Mouse (Mus musculus): ENCODE data around the gene Dscaml1. TPM values are rescaled to one million over a fixed set of nuclear protein-coding genes. Genes with fewer than 3 reads are reported as not detected.

Gene Dscaml1
- total RNA-seq, 2 experiments from 2014 or later = not detected

DNA sequence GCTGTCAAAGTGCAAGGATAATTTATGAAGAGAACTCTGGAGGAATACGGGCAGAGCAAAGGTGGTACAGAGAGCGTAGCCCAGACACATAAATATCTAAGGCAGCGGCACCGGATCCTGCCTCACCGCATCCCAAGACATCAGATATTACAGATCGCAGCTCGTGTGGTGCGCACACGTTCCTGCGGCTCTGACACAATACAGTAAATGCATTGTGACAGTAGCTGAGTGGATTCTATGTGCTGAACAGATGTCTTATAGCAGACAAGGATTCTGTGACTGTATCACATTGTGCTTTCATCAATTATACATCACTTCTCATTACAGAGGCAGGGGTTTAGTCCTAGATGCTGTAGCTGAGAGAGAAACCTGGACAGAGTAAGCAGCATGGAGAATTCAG, 191.5 kb downstream of the Dscaml1 start:
- ATAC-seq (replicated peaks; ENCODE audit: poor library complexity) = no peak

DNA sequence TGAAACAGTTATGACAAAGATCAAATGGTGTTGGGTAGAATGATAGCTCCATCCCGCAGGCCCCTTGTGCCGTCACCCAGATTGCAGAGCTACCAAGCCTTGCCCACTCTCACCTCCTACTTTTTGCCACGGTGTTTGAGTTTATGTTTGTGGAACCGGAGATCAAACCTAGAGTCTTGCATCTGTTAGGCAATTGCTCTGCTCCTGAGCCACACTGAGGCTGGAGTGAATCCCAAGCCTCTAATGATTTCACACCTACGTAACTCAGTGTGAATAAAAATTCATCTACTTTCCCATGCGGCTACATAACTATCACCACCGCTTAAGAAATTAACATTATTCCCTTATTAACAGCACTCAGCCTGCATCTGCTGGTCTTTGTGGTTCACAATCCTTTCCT, 192.0 kb downstream of the Dscaml1 start:
- no peak for ATAC-seq (replicated peaks; ENCODE audit: poor library complexity)

DNA sequence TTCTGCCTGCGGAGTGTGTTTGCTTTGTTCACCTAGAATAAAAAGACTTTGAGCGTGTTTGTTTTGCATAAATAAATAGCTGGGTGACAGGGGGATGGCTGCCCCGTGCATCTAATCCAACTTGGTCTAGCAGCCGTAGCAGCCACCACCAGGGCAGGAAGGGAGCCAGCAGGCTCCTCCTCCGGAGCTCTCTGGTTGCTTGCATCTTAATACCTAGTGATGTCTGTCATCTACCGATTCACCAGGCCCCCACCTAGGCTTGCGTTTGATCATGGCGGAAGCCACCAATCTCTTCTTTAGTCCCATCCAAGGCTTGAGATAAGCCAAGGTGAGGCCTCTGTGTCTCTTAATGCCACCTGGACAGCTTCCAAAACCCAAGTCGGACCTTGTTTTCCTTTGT, 193.6 kb downstream of the Dscaml1 start:
- ATAC-seq (replicated peaks; ENCODE audit: poor library complexity) = no peak

DNA sequence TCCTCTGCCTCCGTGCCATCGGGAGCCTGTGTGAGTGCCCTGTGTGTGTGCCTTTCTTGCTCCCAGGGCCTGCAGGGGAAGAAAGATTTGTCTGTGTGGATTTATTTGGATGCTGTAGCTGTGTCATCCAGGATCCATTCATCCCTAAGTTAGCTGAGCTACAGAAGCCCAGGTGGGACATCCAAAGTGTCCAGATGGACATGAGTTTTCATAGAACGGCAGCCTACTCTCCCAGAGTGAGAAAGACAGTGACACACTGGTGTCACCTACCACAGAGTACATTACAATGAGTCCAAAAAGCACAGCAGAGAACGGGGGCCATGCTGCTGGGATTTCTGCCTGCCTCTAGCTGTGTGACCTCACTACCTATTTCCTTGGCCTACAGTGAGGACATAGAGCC, 194.5 kb downstream of the Dscaml1 start:
- no peak for ATAC-seq (replicated peaks; ENCODE audit: poor library complexity)

DNA sequence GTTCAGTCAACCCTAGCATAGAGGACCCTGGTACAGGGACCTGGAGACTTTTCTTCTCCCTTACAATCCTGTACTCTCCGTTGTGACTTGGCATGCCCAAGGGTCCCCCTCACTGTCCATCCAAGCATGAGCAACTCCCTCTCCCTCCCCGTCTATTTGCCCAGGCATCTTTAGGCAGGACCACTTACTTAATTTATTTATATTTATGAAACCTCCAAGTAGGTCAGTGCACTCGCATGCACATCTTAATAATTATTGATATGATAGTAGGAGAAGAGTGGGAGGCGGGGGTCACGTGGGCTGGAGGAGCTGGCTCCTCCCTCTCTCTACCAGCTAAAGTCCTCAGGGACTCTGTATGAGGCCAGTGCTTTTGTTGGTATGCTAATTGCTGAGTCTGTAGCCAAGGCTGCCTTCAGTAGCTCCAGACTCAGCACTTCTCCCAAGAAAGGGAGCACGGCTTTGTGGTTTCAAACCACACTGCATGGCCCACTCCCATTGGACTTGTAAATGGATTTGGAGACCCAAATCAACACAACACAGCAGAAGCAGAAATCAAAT, 199.5 kb downstream of the Dscaml1 start:
- no peak for ATAC-seq (replicated peaks; ENCODE audit: poor library complexity)

DNA sequence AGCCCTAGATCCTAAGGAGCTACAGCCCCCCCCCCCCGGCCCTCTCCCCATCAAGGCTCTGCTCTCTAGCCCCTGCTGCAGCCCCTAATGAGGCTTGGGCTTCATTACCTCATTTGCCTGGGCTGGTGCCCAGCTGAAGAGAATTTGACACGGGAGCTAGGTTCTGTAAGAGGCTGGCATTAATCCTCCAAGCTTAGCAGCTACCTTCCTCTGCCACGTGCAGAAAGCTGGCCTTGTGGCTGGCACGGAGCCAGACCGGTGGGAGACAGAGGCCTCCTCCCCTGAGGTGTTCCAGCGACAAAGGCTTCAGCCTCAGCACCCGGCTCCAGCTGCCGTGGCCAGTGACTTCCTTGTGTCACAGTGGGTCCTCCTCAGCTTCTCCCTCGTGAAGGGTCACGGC, 206.1 kb downstream of the Dscaml1 start:
- no peak for ATAC-seq (replicated peaks; ENCODE audit: poor library complexity)

DNA sequence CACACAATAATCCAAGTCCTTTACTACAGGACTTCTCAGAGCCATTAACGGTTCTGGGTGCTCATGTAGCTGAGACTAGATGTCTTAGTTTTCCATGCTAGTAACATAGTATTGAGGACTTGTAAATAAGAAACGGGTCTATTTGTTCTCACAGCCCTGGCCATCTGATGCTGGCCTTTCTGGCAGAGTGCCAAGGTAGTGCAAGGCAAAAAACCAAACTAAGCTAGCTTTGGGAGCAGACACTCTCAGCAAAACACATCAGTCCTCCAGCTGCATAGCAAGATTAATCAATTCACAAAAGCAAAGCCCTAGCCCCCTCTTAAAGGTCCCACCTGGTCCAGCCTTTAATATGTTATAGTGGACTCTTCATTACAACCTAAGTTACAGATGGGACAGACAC, 206.6 kb downstream of the Dscaml1 start:
- ATAC-seq (replicated peaks; ENCODE audit: poor library complexity) = no peak

DNA sequence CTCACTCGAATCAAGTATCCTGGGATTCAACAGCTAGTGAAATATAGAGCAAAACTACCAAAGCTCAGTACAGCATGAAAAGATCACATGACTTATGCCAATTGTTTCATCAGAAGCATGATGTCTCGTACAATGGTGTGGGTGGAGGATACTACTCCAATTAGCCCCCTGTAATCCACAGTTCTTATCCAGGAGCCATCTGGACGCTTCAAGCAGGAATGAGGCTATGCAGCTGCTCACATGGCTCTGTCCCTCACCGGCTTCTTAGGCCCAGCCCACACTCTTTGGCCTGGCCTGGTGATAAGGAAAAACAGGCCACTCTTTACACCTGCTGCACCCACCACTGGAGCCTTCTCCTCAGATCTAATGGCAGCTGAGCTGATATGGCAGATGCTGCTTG, 208.6 kb downstream of the Dscaml1 start:
- no peak for ATAC-seq (replicated peaks; ENCODE audit: poor library complexity)

DNA sequence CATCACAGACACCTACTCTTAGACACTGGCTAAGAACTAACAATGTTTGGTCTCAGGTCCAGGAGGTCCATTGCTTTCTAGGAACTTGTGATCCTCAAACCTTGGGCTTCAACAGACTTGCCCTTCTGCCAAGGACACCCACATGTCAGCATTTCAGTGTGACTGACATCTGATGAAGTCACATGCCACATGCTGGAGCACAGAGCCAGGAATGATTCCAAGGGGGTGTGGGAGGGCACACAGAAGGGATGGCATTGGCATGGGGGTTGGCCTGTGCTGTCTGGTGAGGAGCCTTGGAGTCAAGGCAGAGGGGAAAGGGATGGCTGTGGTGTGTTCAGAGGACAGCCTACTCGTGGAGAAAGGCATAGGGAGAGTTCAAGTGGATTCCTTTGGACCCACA, 210.9 kb downstream of the Dscaml1 start:
- ATAC-seq (replicated peaks; ENCODE audit: poor library complexity) = no peak

DNA sequence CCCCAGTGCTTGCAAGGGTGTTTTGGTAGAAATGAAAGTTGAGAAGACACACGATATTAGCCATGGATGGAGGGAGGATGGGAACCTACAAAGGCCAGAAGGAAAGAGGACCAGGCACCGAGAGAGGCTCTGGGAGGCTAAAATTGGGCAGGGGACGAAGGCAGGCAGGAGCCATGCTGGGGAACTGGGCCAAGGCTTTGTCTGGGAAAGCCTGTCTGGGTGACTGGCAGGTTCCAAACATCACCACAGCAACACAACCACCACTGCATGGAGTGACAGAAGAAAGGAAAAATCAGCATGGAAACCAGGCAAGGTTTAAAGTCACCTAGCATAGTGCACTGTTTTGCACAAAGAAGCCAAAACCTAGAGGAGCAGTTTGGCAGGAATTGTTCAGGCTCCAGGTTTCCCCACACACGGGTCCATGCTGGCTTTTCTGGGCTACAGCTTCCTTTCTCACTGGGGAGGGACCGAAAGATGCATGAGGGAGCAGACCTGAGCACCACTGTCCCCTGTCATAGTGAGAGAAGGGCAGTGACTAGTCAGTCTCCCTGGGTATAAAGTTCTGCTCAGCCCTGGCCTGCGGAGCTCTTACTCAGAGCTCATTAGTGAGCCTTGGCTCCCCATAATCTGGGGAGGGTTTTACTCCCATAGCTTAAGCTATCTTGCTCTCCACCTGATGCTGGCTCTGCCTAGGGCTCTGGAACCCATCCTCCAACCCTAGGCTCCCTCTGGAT, 211.9 kb downstream of the Dscaml1 start:
- no peak for ATAC-seq (replicated peaks; ENCODE audit: poor library complexity)

DNA sequence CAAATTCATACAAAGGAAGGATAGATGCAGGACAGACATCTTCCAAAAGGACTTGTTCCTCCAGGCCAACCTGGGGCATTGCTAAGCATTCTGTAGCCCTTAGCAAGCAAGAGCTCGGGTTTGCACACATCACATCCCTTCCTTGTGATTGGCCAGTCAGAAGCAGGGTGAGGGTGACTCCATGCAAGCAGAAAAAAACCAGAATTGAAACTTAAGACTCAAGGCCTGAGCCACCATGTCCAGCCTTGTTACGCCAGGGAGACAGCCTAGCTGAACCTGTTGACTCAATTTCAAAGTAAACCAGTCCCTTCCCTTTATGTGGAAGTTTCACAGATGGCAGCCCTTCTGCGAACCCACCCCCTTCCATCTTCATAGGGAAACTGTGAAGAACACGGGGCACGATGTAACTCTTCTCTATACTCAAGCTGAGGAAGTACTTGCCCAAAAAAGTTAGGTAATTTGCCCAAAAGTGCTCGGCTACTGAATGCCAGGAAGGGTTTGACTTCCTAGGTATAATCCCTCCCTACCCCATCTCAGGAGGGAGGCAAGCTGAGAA, 218.5 kb downstream of the Dscaml1 start:
- peak; percentile 55 for ATAC-seq (replicated peaks; ENCODE audit: poor library complexity)

DNA sequence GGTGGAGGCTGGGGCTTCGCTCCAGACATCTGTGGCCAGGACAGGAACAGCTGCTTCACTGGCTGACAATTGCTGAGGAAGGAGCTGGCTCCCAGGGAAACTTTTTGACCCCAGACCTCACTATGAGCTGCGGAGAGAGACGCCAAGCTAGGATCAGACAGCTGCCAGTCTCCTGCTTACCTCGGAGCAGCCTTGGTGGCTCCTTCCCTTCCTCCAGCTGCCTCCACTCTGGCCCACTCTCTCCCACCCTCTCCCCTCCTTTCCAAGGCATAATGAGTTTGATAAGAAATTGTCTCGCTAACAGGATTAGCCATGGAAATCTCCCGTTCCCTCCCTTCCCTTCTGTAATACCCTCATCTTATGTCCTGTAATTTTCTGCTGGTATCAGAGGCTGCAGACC, 219.1 kb downstream of the Dscaml1 start:
- no peak for ATAC-seq (replicated peaks; ENCODE audit: poor library complexity)

DNA sequence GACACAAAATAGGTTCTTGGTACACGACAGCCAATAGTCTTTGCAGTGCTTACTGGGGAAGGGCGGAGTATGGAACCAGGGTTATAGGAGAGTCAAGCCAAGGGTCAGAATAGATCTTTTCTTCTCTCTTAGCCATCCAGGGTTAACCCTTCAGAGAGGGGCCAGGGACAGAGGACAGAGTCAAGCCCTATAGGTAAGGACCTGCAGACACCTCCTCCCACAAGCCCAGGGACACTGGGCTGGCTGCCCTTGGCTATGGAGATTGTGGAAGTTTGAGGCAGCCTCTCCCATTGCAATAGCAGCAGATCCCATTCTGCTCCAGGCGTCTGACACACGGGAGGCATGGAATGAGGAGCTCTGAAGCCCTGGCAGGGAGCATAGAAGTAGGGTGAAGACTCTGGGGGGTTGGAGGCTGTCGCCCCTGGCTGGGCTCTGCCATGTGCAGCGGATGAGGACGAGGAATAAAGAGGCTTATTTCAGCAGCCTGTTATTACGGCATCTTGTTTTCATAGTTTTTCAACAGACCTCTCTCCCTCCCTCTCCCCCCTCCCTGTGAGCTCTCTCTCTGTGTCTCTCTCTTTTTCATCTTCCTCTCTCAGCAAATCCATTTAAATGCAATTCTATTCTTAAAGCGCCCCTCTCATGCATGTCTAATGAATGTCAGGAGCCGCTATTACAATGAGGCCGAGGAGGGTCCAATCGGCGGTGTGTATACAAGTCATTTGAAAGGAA, 224.8 kb downstream of the Dscaml1 start:
- ATAC-seq (replicated peaks; ENCODE audit: poor library complexity) = no peak

DNA sequence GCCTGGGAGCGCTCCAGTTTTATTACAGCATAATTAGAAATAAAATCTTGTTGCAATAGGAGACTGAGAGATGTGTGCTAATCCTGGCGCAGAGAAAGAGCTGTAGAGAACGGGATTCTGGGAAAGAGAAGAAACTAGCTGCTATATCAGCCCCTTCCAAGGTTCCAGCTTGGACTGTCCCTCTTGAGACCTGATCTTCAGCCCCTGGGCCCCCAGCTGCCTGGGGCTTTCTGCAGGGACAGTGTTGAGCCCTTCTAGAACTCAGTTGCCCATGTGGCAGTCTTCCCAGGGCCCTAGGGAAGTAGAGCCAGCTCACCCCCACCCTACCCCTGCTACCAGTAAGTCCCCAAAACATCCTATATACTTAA, 225.4 kb downstream of the Dscaml1 start:
- ATAC-seq (replicated peaks; ENCODE audit: poor library complexity) = no peak

DNA sequence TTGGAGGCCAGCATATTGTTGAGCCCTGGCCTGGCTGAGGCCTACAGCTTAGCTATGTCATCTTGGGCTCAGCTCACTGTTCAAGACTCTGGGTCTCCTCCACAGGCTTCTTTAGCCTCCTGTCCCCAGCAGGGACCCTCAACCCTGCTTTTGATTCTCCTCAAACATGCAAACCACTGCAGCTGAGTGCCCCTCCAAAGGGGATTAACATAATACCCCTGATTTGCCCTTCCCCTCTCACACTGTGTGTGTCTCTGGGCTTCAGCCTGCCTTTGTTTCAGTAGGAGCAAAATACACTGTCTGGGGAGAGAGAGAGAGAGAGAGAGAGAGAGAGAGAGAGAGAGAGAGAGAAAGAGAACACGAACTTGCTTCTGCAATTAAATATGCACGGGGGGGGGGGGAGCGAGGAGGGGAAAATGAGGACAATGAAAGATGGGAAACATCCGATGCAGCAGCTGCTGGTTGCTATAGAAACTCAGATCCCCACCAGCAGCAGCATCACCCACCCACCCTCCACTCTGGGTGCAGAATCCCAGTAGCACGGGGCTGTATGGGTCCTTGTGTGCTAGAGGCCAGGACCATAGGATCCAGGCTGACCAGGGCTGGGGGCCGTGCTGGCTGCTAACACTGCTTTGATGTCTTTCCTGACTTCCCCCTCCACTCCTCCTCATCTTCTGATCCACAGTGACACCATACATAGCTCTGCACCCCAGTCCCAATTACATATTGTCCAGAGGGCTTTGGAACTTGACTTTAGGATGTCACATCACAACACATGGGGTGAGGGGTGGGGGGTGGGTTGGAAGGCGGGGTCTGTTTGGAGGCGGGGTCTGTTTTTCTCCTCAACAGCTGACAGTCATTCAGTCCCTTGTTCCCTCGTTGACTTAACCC, 231.0 kb downstream of the Dscaml1 start:
- no peak for ATAC-seq (replicated peaks; ENCODE audit: poor library complexity)

DNA sequence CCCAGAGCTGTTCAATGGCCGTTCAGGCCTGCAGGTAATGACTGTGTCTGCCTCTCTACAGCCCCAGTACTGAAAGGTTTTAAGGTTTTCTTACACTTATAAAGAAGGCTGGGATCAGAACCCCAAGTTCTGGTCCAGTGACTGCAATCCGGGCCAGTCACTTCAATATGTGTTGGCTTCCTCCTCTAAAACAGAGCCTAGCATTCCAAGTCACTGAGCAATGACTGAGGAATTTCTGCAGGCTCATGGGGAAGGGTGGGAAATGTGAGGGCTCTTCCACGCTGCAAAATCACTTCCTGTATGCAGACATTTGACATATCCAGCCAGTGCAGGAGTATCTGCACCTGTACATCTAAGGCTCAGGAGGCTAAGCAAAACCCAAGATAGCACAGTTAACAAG, 233.8 kb downstream of the Dscaml1 start:
- no peak for ATAC-seq (replicated peaks; ENCODE audit: poor library complexity)

DNA sequence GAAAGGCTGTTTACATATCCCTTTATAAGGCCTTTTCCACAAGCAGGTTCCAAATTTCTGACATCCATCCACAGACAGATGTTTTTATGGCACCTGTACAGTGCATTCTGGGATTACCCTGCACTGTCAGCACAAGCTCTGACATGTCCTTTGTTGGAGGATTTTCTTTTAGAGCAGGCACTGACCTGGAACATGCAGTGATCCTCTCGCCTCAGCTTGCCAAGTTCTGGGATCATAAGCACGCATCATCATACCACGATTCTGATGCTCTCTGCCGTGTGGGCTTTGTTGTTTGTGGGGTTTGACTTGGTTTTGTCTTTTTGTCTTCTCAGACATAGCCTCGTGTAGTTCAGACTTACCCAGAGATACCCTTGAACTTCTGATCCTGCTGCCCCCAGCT, 236.0 kb downstream of the Dscaml1 start:
- no peak for ATAC-seq (replicated peaks; ENCODE audit: poor library complexity)

DNA sequence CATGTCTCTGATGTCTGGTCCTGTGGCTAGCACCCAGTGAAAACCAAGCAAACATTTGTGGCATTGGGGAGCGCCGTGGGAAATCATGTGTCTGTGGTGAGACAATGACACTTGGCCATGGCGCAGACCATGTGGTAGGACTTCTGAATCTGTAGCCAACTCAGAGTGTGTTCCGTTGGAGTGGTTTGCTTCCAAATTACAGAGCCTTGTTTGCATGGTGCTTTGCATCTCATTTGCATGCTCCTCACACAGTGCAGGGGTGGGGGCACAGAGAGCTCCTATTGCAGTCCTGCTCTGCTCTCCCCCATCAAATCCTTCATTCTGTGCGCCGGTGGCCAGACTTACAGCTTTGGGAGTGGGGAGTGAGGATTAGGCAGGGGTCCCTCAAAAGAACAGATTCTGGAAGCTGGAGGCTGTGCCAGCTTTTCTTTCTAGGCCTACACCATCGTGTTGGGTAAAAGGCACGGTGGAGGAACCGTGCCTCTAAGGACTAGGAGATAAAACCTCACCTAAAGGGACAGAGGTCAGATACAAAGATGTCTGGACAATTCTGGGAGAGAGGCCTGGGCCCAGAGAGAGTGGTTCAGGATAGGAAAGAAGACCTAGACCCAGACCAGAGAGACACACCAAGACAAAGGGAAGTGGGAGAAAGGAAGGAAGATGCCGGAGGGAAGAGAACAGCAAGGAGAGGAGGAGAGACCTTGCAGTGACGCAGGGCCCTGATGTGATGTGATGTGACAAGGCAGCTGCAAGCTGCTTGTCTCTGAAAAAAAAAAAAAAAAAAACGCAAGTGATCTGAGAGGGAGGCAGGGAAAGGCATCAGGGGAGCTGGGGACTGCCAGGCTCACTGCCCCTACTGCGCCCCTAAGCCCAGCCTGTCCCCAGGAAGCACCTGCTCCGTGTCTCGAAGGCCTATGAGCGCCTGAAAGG, 237.2 kb downstream of the Dscaml1 start:
- no peak for ATAC-seq (replicated peaks; ENCODE audit: poor library complexity)

DNA sequence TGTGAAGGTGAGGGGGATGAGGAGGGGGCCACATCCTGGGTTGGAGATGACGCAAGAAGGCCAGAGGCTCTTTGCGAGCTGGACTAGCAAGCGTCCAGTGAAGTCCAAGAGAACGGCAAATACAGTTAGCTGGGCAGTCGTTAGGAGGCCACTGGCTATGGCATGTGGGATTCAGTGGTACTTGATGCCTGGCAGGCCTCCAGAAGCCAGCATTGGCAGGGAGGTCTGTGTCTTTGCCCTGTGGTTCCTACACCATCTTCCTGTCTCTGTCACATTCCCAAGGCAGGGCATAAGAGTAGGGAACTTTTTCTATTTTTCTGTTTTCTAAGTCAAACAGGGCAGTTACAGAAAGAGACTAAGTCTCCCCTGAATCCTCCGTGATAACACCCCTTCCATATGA, 237.9 kb downstream of the Dscaml1 start:
- ATAC-seq (replicated peaks; ENCODE audit: poor library complexity) = no peak

DNA sequence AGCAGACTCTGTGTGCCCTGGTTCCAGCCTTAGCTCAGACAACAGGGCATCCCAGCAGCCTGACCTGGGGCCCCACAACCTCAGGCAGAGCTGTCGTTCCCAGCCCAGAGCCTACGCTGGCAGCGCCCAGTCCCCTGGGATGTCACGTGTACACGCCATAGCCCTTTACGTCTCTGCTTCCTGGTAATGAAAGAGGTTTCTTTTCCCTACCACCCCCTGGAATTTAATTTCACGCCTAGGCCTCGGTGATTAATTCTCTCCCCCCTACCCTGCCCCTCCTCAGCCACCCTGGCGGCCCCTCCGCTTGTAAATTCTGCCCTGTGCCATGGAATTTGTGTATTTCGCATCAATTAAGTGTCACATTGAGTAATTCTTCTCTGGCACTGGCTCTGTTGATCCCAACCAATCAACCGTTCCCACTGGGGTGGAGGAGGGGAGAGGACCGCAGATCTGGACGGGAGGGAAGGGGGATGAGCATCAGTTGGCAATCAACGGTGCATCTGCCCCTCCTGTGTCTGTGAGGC, 238.5 kb downstream of the Dscaml1 start:
- ATAC-seq (replicated peaks; ENCODE audit: poor library complexity) = no peak
